Mouse (Mus musculus): ENCODE measurements around the gene Cacng1.

The Cacng1 gene

DNA sequence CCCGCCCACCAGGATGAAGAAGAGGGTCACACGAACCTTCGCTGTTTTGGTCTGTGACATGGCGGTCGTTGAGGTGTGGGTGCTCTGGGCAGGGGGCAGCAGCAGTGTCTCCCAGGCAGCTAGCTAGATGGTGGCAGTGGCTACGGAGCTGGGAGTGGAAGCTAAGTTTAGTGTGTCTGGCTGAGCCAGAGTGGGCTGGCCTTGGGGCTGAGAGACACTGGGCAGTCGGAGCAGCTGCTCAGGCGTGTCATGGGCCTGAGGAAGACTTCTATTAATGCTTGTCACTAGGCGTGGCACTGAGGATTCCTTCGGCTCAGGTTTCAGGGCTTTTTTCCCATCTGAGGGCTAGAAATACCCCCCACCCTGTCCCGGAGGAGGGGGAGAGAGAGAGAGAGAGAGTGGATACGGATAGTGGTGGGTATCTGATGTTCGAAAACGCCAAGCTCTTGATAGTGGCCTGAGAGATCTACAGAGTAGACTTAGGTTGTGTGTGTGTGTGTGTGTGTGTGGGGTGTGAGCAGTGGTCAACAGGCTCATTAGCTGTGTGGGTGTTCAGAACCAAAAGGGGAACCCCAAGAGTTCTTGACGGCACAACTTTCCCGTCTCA, at the start of gene Cacng1:
TSS of gene Cacng1 (minus strand) at position 191 of the 607 bp plus-strand sequence.
- DNase-seq = no peak

DNA sequence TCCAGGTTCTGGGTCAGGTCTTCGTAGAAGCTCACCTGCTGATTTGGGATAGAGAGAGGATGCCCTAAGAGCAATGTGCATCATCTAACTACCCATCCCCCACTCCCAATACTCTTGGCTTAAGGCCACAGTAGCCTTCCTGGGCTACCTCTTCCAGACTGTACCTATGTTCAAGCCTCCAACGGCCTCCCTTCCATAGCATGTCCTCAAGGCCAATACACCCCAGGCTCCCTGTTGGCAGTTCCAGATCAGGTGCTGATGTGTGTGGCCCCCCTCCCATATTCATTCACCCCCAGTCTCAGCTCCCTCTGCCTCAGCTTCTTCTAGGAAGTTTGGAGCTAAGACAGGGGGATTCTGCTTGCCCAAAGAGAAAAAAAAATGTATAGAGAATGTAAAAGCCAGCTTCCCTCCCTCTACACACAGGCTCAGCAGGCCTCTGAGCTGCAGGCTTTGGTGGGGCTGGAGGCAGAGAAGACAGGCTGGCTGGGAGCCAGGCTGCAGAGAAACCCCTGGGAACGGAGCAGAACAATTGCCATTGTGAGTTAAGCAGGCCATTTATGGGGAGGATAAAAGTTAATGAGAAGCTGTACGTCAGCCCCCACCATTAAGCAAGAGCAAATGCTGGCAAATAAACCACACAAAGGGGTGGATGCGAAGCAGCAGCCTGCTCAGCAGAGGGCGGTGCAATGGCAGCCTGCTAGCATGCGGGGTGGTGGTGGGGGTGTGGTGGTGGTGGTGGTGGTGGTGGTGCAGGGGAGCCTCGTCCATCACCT, 46.6 kb upstream of the Cacng1 start:
- DNase-seq = peak in 1 of 2 experiments; percentile 7

DNA sequence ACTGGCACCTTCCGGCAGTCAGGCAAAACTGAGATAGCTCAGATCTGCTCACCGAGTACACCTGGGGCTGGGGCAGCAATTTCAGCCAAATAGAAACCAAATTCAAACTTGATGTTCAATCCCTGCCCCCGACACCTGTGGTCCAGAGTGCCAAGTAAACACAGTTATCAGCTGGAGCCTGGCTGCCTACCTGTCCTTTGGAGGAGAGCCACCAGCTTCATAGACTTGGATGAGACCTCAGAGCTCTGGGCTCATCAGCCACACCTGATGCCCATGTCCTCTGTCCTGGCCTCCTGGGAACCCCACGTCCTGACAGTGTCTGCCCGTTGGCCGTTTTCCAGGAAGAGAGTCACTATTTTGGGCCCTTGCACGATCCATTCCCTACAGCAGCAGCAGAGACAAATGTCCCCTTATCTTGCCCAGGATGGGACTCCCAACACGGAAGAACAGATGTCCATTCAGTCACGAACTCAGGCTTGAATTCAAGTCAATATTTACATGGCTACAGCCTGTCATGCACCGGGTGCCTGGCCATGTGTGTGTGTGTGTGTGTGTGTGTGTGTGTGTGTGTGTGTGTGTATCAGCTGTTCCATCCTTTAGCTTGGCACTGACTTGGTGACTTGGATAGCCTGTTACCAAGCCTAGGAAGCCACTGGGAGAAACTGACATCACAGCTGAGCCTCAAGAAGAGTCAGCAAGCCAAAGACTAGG, 45.6 kb upstream of the Cacng1 start:
- DNase-seq = no peak

DNA sequence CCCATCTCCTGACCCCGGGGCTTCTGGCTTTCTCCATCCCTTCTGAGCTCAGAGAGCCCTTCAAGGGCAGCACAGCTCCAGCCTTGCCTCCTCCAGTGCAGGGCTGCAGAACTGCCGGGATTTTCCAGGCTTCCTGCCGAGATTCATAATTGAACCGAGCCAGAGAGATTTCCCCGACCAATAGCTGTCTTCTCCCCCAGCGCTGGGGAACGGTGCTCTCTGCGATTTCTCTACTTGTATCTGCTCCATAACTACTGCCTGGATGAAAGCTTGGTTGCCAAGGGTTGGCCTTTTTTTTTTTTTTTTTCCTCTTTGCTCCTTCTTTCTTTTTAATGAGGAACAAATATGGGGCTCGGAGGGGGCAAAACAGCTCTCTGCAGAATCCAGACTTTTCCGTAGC, 43.7 kb upstream of the Cacng1 start:
- DNase-seq = no peak

DNA sequence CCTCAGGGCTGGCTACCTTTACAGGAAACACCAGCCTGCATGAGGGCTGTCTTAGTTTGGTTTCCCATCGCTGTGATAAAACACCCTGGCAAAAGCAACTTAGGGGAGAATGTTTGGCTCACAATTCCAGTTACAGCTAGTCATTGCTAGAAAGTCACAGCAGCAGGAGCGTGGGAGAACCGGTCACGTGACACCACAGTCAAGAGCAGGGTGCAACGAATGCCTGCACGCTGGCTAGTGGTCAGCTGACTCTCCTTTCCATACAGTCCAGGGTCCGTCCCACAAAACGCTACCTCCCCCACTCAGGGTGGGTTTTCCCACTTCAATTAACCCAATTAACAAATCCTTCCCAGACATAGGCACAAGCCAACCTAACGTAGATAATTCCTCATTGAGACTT, 43.2 kb upstream of the Cacng1 start:
- DNase-seq = no peak

DNA sequence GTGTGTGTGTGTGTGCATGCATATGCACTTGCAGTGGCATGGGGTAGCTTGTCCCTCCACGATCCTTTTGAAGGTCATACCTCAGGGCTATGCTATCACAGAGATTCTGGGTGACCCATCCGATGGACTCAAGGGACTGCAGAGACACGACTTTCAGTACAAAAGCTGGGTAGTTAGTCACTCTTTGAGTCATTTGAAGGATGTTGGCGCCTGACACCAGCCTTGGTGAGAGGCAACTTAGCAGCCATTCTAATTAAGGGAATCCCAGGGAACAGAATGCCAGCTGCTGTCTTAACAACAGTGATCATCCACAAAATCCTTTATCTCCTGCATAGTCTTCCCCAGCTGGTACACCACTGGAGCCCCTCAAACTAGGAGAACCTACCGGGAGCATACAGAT, 32.8 kb upstream of the Cacng1 start:
- no peak for DNase-seq

DNA sequence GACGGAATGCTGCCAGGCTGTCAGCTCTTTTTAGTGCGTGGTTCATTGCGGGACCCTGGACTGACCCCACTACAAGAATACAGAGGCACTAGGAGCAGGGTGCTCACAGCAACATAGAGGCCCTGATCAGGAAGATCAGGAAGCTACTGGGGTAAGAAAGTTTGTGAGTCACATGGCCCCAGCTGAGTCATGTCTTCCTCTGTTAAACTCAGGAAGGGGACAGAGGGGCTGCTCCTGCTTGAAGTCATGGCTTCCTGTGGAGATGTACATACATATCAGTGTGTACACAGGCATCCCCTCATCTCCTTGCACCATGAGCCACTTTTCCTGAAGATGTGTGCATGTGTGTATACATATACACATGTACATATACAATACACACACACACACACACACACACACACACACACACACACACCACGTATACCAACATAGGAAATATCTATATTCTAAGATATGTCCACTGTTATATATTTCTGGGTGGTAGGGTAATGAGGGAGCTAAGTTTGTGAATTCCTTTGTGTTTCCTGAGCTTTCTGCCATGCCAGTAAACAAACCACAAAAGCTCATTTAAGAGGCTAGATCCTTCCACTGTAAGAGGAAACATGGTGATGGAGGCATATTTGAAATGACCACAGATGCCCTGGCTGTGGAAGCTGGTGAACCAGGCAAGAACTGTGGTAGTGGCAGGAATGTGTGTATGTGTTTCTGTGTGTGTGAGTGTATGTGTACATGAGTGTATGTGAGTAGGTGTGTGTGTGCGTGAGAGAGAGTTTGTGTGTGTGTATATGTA, 32.1 kb upstream of the Cacng1 start:
- no peak for DNase-seq

DNA sequence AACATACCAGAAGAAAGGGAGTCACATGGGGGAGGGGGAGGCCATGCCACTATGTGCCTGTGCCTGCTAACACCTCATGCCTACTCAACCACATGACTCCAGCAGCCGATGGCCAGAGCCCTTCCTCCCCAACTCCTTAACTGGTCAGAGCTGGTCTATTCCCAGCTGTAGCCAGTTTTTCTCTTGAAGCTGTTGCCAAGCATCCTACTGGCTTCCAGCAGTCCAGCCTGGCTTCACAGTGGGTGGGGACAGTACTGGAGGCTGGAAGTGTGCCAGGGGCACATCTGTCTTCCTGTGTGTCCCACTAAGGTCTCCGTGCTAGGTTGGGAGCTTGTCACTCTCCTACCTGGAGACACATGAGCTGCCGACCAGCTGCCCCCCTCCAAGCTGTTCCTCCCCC, 26.8 kb upstream of the Cacng1 start:
- DNase-seq = peak; percentile 28 to 55

DNA sequence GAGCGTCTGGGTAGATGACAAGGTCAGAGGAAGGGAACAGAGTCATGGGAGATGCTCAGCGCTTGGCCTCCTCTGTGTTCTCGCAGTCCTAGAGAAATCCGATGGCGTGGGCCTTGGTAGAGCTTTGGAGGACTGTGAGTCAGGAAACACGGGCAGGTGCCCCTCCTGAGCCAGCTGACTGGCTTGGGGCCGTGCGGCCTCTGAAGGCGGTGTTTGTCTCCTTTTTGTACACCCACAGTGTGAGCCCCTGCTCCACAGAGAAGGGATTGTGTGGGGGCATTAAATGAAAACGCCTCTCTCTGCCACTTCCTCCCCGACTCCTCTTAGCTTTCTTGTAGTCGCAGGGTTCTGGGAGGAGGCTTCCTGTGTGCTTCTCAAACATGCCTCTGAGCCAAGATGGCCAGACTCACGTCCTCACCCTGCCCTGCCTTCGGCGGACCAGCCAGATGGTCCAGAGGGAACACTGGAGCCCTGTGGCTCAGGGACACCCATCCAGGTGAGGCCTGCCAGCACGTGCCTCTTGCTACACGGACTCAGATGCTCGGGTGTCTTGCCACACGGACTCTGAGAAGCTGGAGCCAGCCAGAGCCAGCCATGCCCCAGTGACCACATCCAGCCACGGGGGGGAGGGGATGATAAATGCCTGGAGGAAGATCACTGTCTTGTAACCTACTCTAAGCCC, 22.2 kb upstream of the Cacng1 start:
- DNase-seq = no peak

DNA sequence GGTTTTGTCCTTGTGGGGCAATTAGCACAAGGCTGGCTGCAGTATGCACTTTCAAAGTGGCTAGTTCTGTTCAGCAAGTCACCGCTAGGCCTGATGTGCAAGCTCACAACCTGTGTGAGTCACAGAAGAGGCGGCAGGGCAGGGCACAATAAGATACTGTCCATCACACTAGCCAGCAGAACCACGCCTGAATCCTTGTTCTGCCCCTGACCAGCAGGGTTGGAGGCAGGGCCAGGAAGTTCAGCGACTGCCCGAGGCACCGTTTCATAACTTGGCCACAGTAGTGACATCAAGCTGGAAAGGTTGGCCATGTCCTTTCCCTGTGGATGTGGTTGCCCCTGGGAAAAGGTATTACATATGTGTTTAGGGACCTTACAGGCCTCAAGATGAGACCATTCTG, 21.6 kb upstream of the Cacng1 start:
- no peak for DNase-seq

DNA sequence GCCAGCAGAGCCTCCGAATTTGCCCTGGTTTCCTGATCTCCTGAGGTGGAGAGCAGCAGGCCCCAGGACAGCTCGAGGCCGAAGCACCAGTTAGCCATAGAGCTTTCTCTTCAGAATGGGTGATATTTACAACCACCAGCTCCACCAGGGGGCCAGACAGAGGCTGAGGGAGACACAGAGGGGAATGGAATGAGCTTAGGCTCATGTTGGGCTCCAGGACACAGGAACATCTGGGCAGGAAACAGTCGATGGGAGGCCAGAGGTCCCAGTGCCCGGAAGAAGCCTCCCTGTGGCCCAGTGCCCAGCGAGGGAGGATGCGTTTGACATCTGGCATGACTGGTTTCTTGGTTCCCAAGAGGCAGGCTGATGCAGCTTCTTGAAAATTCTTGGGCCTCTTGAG, 17.8 kb upstream of the Cacng1 start:
- DNase-seq = peak; percentile 43 to 72

DNA sequence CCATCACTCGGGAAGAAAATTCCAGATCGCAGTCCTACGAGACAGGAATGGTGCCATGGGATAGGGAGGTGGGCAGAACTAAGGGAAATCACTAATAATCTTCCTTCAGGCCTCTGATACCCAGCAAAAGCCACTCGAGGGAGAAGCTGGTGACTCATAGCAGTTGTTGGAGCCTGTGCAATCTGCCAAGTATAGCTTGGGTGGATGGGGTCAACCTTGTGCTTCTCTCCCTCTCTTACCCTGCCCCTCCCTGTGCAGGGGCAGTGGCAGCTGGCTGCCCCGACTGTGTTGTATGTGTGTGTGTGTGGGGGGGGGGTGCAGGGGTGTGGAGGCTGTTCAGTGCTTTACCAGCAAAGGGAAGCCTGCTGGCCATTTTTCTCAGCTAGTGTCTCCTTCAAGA, 15.2 kb upstream of the Cacng1 start:
- DNase-seq = no peak

DNA sequence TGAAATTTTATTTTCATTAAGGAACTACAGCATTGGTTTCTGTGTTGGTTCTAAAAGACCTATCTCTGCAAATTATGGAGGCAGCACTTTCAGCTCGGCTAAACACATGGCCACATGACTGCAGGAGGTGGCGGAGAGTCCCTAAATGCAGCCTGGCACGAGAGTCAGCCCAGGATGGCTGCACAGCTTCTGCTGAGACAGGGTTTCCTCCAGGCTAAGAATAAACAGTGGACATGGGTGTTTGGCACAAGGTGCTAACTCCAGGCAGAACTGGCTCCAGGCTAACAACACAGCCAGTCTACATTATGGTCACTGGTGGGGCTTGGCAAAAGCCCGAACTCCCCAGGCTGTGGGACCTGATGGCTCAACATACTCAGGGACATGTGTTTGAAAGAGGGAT, 14.6 kb upstream of the Cacng1 start:
- DNase-seq = peak; percentile 18 to 48

DNA sequence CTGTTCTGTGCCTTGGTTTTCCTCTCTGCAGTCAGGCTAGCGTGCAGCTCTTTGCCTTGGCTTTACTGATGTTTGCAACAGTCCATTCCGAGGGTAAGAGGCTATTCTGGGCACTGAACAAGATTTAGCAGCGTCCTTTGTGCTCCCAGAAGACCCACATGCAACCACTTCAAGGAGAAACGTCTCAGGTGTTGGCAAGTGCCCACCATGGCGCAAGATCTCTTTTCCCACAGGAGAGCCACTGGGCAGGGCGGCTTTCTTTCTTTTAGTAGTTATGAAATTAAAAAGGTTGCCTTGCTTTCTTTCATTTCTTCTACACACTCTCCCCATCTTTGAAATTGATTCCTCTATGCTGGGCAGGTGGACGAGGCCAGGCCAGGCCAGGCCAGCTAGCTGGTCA, 12.8 kb upstream of the Cacng1 start:
- no peak for DNase-seq

DNA sequence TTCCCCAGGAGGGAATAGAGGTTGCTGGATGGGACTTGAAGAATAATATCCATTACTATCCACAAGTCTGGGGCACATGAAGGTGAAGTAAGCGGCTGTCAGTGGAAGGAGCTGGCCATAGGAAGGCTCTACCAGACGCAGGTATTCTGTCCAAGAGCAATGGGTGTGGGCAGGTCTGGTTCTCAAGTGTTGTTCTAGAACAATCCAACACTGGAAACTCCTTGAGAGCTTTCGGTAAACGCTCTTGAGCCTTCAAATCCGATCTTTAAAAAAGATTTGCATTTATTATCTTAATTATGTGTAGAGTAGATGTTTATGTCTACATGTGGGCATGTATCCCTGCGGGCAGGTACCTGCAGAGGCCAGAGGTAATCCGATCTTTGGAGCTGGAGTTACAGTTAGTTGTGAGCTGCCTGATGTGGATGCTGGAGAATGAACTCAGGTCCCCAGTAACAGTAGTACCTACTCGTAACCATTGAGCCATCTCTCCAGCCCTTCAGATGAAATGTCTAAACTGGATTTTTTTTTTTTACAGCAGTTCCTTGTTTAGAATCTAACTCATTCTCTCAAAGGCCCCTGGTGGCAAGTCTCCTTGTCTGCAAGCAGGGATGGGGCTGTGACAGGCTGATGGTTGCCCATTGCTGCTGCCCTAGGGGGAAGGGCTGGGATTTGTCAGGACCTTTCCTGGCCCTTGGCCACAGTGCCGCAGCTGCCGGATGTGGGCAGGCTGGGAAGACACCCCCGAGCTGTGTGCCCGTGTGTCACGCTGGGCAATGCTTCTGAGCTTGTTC, 11.9 kb upstream of the Cacng1 start:
- peak in 1 of 2 experiments; percentile 54 for DNase-seq

DNA sequence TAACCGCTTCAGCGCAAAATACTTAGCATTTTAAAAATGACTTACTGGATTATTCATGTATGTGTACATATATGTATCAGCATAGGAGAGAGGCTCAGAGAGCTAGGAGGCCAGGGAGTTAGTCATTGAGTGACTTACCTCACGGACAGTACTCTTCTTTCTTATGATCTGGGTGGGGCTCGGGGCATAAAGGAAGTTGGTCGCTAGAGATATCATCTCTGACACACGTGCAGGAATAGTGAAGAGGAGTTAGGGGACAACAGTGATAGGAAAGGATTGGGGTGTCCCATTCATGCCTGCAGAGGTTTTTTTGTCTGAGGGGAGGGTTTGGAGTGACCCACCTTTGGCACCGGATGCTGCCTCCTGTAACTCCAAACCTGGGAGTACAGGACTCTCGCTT, 8.3 kb upstream of the Cacng1 start:
- DNase-seq = no peak

DNA sequence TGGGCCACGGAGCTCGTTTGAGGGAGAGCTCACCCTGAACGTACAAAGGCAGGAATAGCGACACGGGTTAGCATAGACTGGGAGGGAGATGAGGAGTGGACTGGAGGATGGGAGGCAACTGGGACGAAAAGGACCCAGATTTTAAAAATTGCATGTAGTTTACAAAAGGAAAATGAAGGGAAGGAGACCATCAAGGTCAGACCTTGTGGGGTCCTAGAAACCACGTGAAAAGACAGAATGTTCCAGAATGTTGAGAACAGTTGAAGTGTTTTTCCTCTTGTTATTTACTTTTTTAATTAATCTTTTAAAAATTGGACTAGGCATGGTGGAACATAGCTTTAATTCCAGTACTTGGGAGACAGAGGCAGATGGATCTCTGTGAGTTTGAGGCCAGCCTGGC, 4.7 kb upstream of the Cacng1 start:
- no peak for DNase-seq

DNA sequence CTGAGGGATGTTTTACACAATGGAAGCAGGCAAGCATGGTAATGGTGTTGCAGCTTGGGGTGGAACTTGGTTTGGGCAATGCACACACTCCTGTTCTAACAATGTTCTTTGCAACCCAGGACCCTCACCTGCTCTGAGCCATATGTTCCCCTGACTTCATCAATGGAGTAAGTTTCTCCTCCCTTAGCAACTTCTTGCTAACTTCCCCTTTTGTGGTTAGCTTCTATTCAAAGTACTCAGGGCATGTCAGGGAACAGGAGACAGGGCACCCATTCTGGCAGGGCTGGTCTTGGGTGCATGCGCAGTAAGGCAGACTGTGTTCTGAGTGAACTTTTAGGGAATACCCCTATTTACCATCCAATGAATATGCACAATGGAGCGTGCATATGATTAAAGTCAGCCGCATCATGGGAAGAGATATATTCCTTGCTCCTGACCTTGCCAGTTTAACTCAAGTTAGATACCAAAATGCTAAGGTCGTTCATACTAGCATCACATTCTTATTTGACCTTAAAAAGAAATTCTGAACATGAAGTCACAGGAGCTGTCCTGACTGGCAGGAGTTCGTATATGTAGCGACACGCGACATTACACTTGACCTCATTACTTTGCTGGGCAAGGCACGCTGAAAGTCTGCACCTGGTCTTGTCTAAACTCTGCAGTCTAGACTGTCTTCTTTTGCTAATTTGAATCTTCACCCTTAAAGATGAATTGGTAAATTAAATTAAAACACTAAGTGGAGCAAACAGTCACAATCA, 4.1 kb upstream of the Cacng1 start:
- no peak for DNase-seq

DNA sequence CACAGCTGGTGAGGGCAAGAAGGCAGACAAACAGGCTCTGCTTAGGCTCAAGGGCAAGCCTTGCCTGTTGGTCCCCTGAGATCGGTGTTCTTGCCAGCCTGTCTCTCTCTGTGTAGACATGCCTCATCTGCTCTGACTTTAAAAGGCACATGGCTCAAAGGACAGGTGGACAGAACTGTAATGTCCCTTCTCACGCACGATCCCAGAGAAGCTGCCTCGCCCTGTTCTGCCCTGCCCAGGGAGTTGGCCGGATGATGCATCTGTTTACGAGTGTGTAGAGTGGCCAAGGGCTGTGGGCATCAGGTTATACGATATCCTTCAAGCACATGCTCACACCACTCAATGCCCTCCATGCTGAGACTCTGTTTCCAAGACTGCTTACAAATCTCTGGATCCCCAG, 2.0 kb downstream of the Cacng1 start:
- DNase-seq = no peak

DNA sequence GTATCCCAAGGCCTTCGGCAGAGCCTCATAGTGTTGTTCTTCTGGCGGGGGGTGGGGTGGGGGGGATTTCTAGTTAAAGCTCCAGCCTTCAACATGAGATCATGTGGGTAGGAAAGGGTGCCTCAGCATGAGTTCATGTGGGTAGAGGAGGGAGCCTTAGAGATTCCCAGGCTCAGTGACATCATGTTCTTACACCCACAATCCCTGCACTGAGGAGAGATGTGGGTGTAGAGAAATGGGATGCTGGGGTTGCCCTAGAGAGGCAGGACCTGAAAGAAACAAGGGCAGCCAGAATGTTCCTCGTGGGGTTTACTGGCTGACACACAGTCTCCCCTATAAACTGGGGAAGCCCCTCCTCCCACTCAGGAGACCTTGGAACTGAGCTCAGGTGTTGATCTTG, 5.9 kb downstream of the Cacng1 start:
- no peak for DNase-seq
